In genomic region chr1:138822985-138823322, GRCm38 (mm10) we compare ENCODE assay signal across 17 mouse cellular contexts. TPM values are rescaled to one million over a fixed set of nuclear protein-coding genes. Genes with fewer than 3 reads are reported as not detected.
DNase-seq lines count a peak whose midpoint lies in the region; ATAC-seq lines count a peak whose summit lies in the region.
"Had no signal": no experiment of that assay in that cellular context is flagged by ENCODE, and none has a peak within 500 bp of the region (broad histone marks: within the 10 kb centered on the region; RNA-seq: fewer than 3 reads in every experiment).

No protein-coding gene starts in this region.

- H3K36me3 ChIP-seq in forebrain, embryonic 13.5 days (ENCODE audit: poor library complexity, severe bottlenecking): no peaks in the 10 kb centered on the region
- no peaks in the 10 kb centered on the region for H3K36me3 ChIP-seq in forebrain, embryonic 16.5 days (ENCODE audit: control insufficient read depth, insufficient read depth)
- no peaks in the 10 kb centered on the region for H3K36me3 ChIP-seq in liver, embryonic 13.5 days
- H3K36me3 ChIP-seq in liver, embryonic 11.5 days (ENCODE audit: control insufficient read depth, insufficient read depth, low read length): no peaks in the 10 kb centered on the region
- H3K36me3 ChIP-seq in limb, embryonic 12.5 days: peaks cover 2% of the 10 kb centered on the region; the same call in 1 of the 2 replicates
- H3K36me3 ChIP-seq in midbrain, embryonic 16.5 days (ENCODE audit: control insufficient read depth, insufficient read depth, low read length): no peaks in the 10 kb centered on the region
- H3K36me3 ChIP-seq: hindbrain, embryonic 13.5 days; neural tube, embryonic 13.5 days had no signal

- no peak overlapping the region for H3K27ac ChIP-seq in forebrain, embryonic 13.5 days
- no peak overlapping the region for H3K27ac ChIP-seq in forebrain, embryonic 16.5 days (ENCODE audit: low read length)
- no peak overlapping the region for H3K27ac ChIP-seq in liver, embryonic 13.5 days
- no peak overlapping the region for H3K27ac ChIP-seq in liver, embryonic 11.5 days (ENCODE audit: low read depth, low read length)
- H3K27ac ChIP-seq in limb, embryonic 12.5 days: no peak overlapping the region
- peak overlapping the region; percentile 4 for H3K27ac ChIP-seq in midbrain, embryonic 16.5 days (ENCODE audit: low read length)
- H3K27ac ChIP-seq: hindbrain, embryonic 13.5 days; neural tube, embryonic 13.5 days had no signal

- H3K9me3 ChIP-seq in forebrain, embryonic 13.5 days (replicated peaks): no peaks in the 10 kb centered on the region
- H3K9me3 ChIP-seq in forebrain, embryonic 16.5 days (ENCODE audit: control insufficient read depth, low read length): no peaks in the 10 kb centered on the region
- no peaks in the 10 kb centered on the region for H3K9me3 ChIP-seq in liver, embryonic 13.5 days (replicated peaks)
- H3K9me3 ChIP-seq in liver, embryonic 11.5 days (ENCODE audit: control insufficient read depth, low read length): no peaks in the 10 kb centered on the region
- no peaks in the 10 kb centered on the region for H3K9me3 ChIP-seq in limb, embryonic 12.5 days
- H3K9me3 ChIP-seq in midbrain, embryonic 16.5 days (replicated peaks; ENCODE audit: control insufficient read depth, low read length, poor library complexity, severe bottlenecking): no peaks in the 10 kb centered on the region
- H3K9me3 ChIP-seq: hindbrain, embryonic 13.5 days; neural tube, embryonic 13.5 days had no signal

- no peak for DNase-seq in liver, embryonic 13.5 days
- no peak for DNase-seq in liver, embryonic 11.5 days (ENCODE audit: low spot score)
- DNase-seq in right cerebral cortex, postnatal 4 days: no peak
- DNase-seq: adrenal gland, adult 2 months; cerebellum, adult 11 months; kidney, postnatal 36 days; lung, adult 18-20 months had no signal

- no peaks in the 10 kb centered on the region for H3K4me1 ChIP-seq in forebrain, embryonic 13.5 days
- H3K4me1 ChIP-seq in forebrain, embryonic 16.5 days (replicated peaks; ENCODE audit: control insufficient read depth, insufficient read depth, low read length): no peaks in the 10 kb centered on the region
- H3K4me1 ChIP-seq in liver, embryonic 13.5 days (replicated peaks): no peaks in the 10 kb centered on the region
- H3K4me1 ChIP-seq in liver, embryonic 11.5 days (replicated peaks; ENCODE audit: control insufficient read depth, insufficient read depth, low read length): no peaks in the 10 kb centered on the region
- no peaks in the 10 kb centered on the region for H3K4me1 ChIP-seq in limb, embryonic 12.5 days (replicated peaks)
- no peaks in the 10 kb centered on the region for H3K4me1 ChIP-seq in midbrain, embryonic 16.5 days (ENCODE audit: control insufficient read depth, insufficient read depth, low read length)
- H3K4me1 ChIP-seq: hindbrain, embryonic 13.5 days; neural tube, embryonic 13.5 days had no signal

- ATAC-seq in forebrain, embryonic 13.5 days: 0 out of 2 replicates have a peak, but pooled peaks have one; percentile 16
- no peak for ATAC-seq in forebrain, embryonic 16.5 days
- peak; percentile 45 for ATAC-seq in liver, embryonic 13.5 days (ENCODE audit: low read depth)
- no peak for ATAC-seq in liver, embryonic 11.5 days (replicated peaks; ENCODE audit: low FRiP score)
- ATAC-seq in limb, embryonic 12.5 days (ENCODE audit: insufficient number of reproducible peaks, insufficient read depth, low FRiP score, low TSS enrichment, low read depth): peak; percentile 77
- peak; percentile 52 for ATAC-seq in midbrain, embryonic 16.5 days
- no peak for ATAC-seq in activated CD4-positive, CD25-positive, alpha-beta regulatory T cell, adult 4 months
- ATAC-seq: intestine, postnatal 0 days had no signal

- H3K4me3 ChIP-seq in forebrain, embryonic 13.5 days: no peak overlapping the region
- no peak overlapping the region for H3K4me3 ChIP-seq in forebrain, embryonic 16.5 days (replicated peaks; ENCODE audit: low read length)
- H3K4me3 ChIP-seq in liver, embryonic 13.5 days (replicated peaks): no peak overlapping the region
- no peak overlapping the region for H3K4me3 ChIP-seq in liver, embryonic 11.5 days (ENCODE audit: low read depth, low read length)
- H3K4me3 ChIP-seq in limb, embryonic 12.5 days (replicated peaks): no peak overlapping the region
- H3K4me3 ChIP-seq in midbrain, embryonic 16.5 days (ENCODE audit: low read depth, low read length): no peak overlapping the region
- H3K4me3 ChIP-seq: erythroblast, embryonic 14.5 days; hindbrain, embryonic 13.5 days; neural tube, embryonic 13.5 days had no signal

- no peaks in the 10 kb centered on the region for H3K27me3 ChIP-seq in forebrain, embryonic 13.5 days
- no peaks in the 10 kb centered on the region for H3K27me3 ChIP-seq in forebrain, embryonic 16.5 days (replicated peaks; ENCODE audit: control insufficient read depth, insufficient read depth, low read length)
- no peaks in the 10 kb centered on the region for H3K27me3 ChIP-seq in liver, embryonic 13.5 days
- no peaks in the 10 kb centered on the region for H3K27me3 ChIP-seq in liver, embryonic 11.5 days (replicated peaks; ENCODE audit: control insufficient read depth, insufficient read depth, low read length)
- H3K27me3 ChIP-seq in limb, embryonic 12.5 days: no peaks in the 10 kb centered on the region
- H3K27me3 ChIP-seq in midbrain, embryonic 16.5 days (ENCODE audit: control insufficient read depth, insufficient read depth, low read depth, low read length): no peaks in the 10 kb centered on the region
- H3K27me3 ChIP-seq: neural tube, embryonic 13.5 days had no signal

- 100% methylated on average over 1 of the region's 1 CpGs for WGBS in forebrain, embryonic 13.5 days
- 100% methylated on average over 1 of the region's 1 CpGs for WGBS in forebrain, embryonic 16.5 days
- WGBS in liver, embryonic 13.5 days (ENCODE audit: insufficient replicate concordance): 87% methylated on average over 1 of the region's 1 CpGs
- 85% methylated on average over 1 of the region's 1 CpGs for WGBS in liver, embryonic 11.5 days
- 100% methylated on average over 1 of the region's 1 CpGs for WGBS in limb, embryonic 12.5 days
- 94% methylated on average over 1 of the region's 1 CpGs for WGBS in midbrain, embryonic 16.5 days

- no peak overlapping the region for H3K9ac ChIP-seq in forebrain, embryonic 13.5 days
- H3K9ac ChIP-seq in forebrain, embryonic 16.5 days (replicated peaks; ENCODE audit: low read depth, low read length): no peak overlapping the region
- H3K9ac ChIP-seq in liver, embryonic 13.5 days: no peak overlapping the region
- H3K9ac ChIP-seq in liver, embryonic 11.5 days (ENCODE audit: low read depth, low read length): no peak overlapping the region
- no peak overlapping the region for H3K9ac ChIP-seq in limb, embryonic 12.5 days (replicated peaks)
- no peak overlapping the region for H3K9ac ChIP-seq in midbrain, embryonic 16.5 days (ENCODE audit: low read depth, low read length)
- H3K9ac ChIP-seq: hindbrain, embryonic 13.5 days; neural tube, embryonic 13.5 days had no signal

- no peak overlapping the region for H3K4me2 ChIP-seq in forebrain, embryonic 13.5 days
- no peak overlapping the region for H3K4me2 ChIP-seq in forebrain, embryonic 16.5 days (ENCODE audit: low read length)
- no peak overlapping the region for H3K4me2 ChIP-seq in liver, embryonic 13.5 days
- no peak overlapping the region for H3K4me2 ChIP-seq in liver, embryonic 11.5 days
- H3K4me2 ChIP-seq in limb, embryonic 12.5 days: no peak overlapping the region
- H3K4me2 ChIP-seq in midbrain, embryonic 16.5 days (ENCODE audit: low read length): no peak overlapping the region
- H3K4me2 ChIP-seq: hindbrain, embryonic 13.5 days; neural tube, embryonic 13.5 days had no signal

RNA-seq across cellular contexts. Expression of gene Lhx9, which starts 25.4 kb away (rescaled TPM):
- polyA plus RNA-seq in forebrain, embryonic 13.5 days (2015; fragmentation: Nextera tagmentation; extraction: Ambion mirVana): 32.7 and 35.8 TPM in 2 replicates
- 8.5 and 17.0 TPM in 2 replicates for polyA plus RNA-seq in forebrain, embryonic 16.5 days (2015; fragmentation: Nextera tagmentation; extraction: Ambion mirVana)
- polyA plus RNA-seq in liver, embryonic 13.5 days (2015; fragmentation: Nextera tagmentation; extraction: Ambion mirVana): 0.14 and 0.21 TPM in 2 replicates
- 2.5 and 3.8 TPM in 2 replicates for polyA plus RNA-seq in liver, embryonic 11.5 days (2014; fragmentation: Nextera tagmentation; extraction: Ambion mirVana)
- 103 and 104 TPM in 2 replicates for polyA plus RNA-seq in limb, embryonic 12.5 days (2016; fragmentation: Nextera tagmentation; extraction: Ambion mirVana)
- polyA plus RNA-seq in midbrain, embryonic 16.5 days (2015; fragmentation: Nextera tagmentation; extraction: Ambion mirVana): 127 and 159 TPM in 2 replicates
- not detected for polyA plus RNA-seq in activated CD4-positive, CD25-positive, alpha-beta regulatory T cell, adult 4 months (2017; shearing (Covaris generic))
- polyA plus RNA-seq: erythroblast, embryonic 14.5 days; intestine, postnatal 0 days; thymus, postnatal 0 days had no signal

RNA-seq across cellular contexts. Expression of gene 2310009B15Rik, which starts 33.7 kb away (rescaled TPM):
- polyA plus RNA-seq in forebrain, embryonic 13.5 days (2015; fragmentation: Nextera tagmentation; extraction: Ambion mirVana): 51.7 and 53.0 TPM in 2 replicates
- polyA plus RNA-seq in forebrain, embryonic 16.5 days (2015; fragmentation: Nextera tagmentation; extraction: Ambion mirVana): 23.0 and 26.4 TPM in 2 replicates
- polyA plus RNA-seq in liver, embryonic 13.5 days (2015; fragmentation: Nextera tagmentation; extraction: Ambion mirVana): 16.9 and 17.1 TPM in 2 replicates
- polyA plus RNA-seq in liver, embryonic 11.5 days (2014; fragmentation: Nextera tagmentation; extraction: Ambion mirVana): 27.8 and 31.4 TPM in 2 replicates
- polyA plus RNA-seq in limb, embryonic 12.5 days (2016; fragmentation: Nextera tagmentation; extraction: Ambion mirVana): 55.2 and 65.0 TPM in 2 replicates
- 35.9 and 36.3 TPM in 2 replicates for polyA plus RNA-seq in midbrain, embryonic 16.5 days (2015; fragmentation: Nextera tagmentation; extraction: Ambion mirVana)
- 10 to 100 TPM; 13.2 to 18.1 TPM for polyA plus RNA-seq in activated CD4-positive, CD25-positive, alpha-beta regulatory T cell, adult 4 months (2017; shearing (Covaris generic))

Comparison
In these comparisons a context has a peak if more than half of its experiments do, and no peak if none do; other contexts are left out.
1. ATAC-seq: peak in forebrain, embryonic 13.5 days (single experiment), liver, embryonic 13.5 days (single experiment), limb, embryonic 12.5 days (single experiment) and midbrain, embryonic 16.5 days (single experiment); none in forebrain, embryonic 16.5 days (single experiment), liver, embryonic 11.5 days (single experiment) and activated CD4-positive, CD25-positive, alpha-beta regulatory T cell, adult 4 months (single experiment).